Mouse (Mus musculus) forebrain, embryonic 15.5 days (tissue): ENCODE data around the gene Hoxc6. TPM values are rescaled to one million over a fixed set of nuclear protein-coding genes. Genes with fewer than 3 reads are reported as not detected.

Experiments
- ATAC-seq: fragments of 200-750 bp; cut with Nextera tagmentation; replicated peaks from 2 replicates; pipeline ENCODE4 v1.8.0; 2017; ENCODE audit warnings: mild to moderate bottlenecking, moderate TSS enrichment, moderate library complexity
- H3K27ac ChIP-seq: fragments of 300-500 bp; sonication (generic); replicated peaks from 2 replicates; pipeline ENCODE4 v1.5.1; 2015; ENCODE audit warnings: mild to moderate bottlenecking, inconsistent platforms
- H3K27me3 ChIP-seq: fragments of 300-500 bp; sonication (generic); 2 replicates; pipeline ENCODE4 v1.6.1; 2015; ENCODE audit warnings: inconsistent platforms
- H3K36me3 ChIP-seq: fragments of 300-500 bp; sonication (generic); 2 replicates; pipeline ENCODE4 v1.6.1; 2015; ENCODE audit warnings: mild to moderate bottlenecking, inconsistent platforms
- H3K4me1 ChIP-seq: fragments of 300-500 bp; sonication (generic); 2 replicates; pipeline ENCODE4 v1.6.1; 2015; ENCODE audit warnings: inconsistent platforms
- H3K4me2 ChIP-seq: fragments of 300-500 bp; sonication (generic); replicated peaks from 2 replicates; pipeline ENCODE4 v1.6.1; 2015; ENCODE audit warnings: mild to moderate bottlenecking, inconsistent platforms
- H3K4me3 ChIP-seq: fragments of 300-500 bp; sonication (generic); 2 replicates; pipeline ENCODE4 v1.5.1; 2015; ENCODE audit warnings: mild to moderate bottlenecking, inconsistent platforms
- H3K9ac ChIP-seq: fragments of 300-500 bp; sonication (generic); replicated peaks from 2 replicates; pipeline ENCODE4 v1.6.1; 2015; ENCODE audit warnings: mild to moderate bottlenecking, inconsistent platforms
- H3K9me3 ChIP-seq: fragments of 300-500 bp; sonication (generic); 2 replicates; pipeline ENCODE4 v1.6.1; 2016; ENCODE audit warnings: inconsistent platforms
- WGBS: fragments of 180-500 bp; shearing (Covaris S2); methylation state at CpG from one replicate; pipeline ENCODE4 v1.1.7; 2015; ENCODE audit warnings: mixed read lengths; 5-methylcytosine and 5-hydroxymethylcytosine counted together
- polyA plus RNA-seq: library from polyadenylated mRNA; unstranded; fragments of >200 nt; fragmentation: Nextera tagmentation; extraction: Ambion mirVana; gene quantifications from 2 replicates; pipeline ENCODE4 v1.2.1, GENCODE M21; 2015

Hoxc6 gene
- polyA plus RNA-seq, 1 experiment from 2014 or later: not detected

DNA sequence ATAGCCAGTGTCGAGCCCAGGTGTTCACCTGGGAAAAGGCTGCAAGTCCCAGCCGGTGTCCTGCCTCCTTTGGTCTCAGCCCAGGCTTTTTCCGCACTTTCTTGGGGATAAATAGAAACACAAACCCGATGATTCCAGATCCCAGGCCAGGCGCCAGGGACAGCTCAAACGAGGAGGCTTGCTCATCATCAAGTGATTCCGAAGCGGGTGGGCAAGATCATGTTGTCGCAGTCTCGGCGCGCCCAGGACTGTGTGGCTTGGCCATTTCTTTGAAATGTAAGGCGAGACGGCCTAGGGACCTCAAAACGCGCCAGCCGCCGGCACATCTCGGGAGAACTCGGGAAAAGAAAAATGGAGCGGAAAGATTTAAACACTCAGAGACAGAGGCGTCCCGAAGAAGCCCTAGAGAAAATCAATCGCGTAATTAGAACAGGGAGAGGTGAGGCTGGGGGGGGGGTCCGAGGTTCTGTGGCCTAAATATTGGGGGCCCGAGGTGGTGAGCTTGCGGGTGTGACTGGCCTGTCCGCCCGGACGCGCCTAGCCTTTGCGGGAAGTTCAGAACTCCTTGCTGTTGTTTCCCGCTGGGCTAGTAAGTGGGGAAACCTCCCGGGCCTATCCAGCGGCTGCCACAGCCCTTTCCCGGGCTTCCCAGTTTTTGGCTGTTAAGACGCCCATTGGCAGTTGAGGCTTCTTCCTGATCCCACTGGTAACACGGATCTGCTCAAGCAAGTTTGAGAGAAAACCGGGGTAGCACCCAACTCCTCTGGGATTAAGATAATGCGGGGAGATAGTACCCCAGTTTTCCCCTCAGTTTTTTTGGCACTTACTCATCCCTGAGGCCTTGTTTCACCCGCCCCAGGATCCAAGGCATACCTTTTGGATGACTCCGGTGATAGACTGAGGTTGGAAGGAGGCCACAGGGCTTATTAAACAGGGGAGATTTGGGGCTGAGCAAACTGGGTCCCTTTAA lies 29.5 kb downstream of the Hoxc6 start:
- no peaks in the 10 kb centered on the region for H3K4me1 ChIP-seq
- no peaks in the 10 kb centered on the region for H3K36me3 ChIP-seq
- no peak overlapping the region for H3K4me2 ChIP-seq
- no peak overlapping the region for H3K4me3 ChIP-seq
- under 1% methylated on average over 43 of the region's 43 CpGs for WGBS
- no peak overlapping the region for H3K27ac ChIP-seq
- no peaks in the 10 kb centered on the region for H3K9me3 ChIP-seq
- no peak overlapping the region for H3K9ac ChIP-seq
- H3K27me3 ChIP-seq: peaks cover 98% of the 10 kb centered on the region
- no peak for ATAC-seq

DNA sequence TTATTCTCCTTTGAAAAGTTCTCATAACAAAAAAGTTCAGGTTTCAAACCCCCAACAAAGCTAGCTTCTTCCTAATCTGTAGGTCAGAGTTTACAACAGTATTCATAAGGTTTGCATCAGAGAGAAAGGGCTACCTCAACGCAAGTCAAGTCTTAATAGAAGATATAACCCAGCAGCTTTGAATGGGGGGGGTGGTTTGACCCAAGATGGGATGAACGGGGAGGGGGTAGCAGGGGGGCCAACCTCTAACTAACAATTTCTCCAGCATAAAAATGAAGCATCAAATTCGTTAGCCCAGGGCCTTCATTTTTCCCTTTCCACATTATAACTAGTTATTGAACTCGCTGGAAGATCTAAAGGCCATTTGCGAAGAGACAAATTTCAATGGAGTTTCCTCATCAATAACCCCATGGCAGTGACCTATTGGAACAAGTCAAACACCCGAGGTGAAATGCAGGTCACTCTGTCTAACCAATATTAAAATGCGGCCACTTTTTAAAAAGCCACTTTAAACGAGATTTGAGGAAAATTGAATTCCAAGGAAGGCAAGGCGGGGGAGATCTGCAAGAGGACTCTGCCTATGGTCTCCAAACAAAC lies 31.0 kb downstream of the Hoxc6 start:
- H3K4me2 ChIP-seq: no peak overlapping the region
- no peak for ATAC-seq
- WGBS: 5% methylated on average over 9 of the region's 9 CpGs
- no peak overlapping the region for H3K4me3 ChIP-seq
- H3K27me3 ChIP-seq: peaks cover 98% of the 10 kb centered on the region
- no peaks in the 10 kb centered on the region for H3K36me3 ChIP-seq
- H3K9me3 ChIP-seq: no peaks in the 10 kb centered on the region
- H3K27ac ChIP-seq: no peak overlapping the region
- no peak overlapping the region for H3K9ac ChIP-seq
- H3K4me1 ChIP-seq: no peaks in the 10 kb centered on the region

DNA sequence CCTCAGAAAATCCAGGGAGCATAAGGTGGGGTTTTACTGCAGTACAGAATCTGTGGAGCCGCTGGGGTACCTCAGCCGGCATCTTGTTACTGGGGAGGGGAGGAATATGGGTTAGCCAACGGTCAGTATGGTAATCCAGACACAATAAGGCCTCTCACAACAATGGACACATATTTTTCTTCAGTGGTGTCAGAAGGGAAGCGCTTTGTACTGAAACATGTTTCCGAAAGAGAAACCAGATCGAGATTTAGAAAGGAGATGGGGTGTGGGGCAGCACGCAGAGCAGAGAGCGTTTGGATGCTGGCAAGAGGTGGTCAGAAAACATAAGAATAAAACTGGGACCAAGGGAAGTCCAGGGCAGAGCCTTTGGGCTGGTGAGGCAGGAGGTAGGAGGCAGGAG lies 32.1 kb downstream of the Hoxc6 start:
- Histone ChIP-seq H3K27ac (no peak overlapping the region), H3K36me3 (no peaks in the 10 kb centered on the region), H3K4me3 (no peak overlapping the region), H3K9me3 (no peaks in the 10 kb centered on the region), H3K9ac (no peak overlapping the region), H3K4me2 (no peak overlapping the region), H3K4me1 (peaks cover 7% of the 10 kb centered on the region; the same call in 1 of the 2 replicates), H3K27me3 (peaks cover 98% of the 10 kb centered on the region)
- no peak for ATAC-seq
- WGBS: 2% methylated on average over 8 of the region's 8 CpGs

DNA sequence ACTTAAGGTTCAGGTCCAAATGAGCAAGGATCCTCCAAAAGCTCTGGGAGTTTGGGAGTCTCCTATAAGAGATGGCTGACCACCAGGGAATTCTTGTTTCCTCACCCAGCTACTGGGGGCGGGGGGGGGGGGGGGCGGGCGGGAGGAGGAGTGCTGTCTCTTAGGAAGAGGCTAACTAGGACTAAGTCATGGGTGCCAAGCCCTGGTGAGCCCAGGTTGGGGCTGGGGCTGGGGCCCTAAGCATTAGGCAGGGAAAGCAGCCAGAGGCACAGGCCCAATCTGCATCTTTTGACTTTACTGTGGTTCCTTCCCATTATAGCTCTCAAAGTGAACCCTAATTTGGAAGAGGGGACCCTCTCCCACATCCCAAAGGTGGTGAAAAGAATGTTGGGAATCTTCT lies 34.1 kb downstream of the Hoxc6 start:
- no peak overlapping the region for H3K27ac ChIP-seq
- no peak overlapping the region for H3K9ac ChIP-seq
- no peaks in the 10 kb centered on the region for H3K9me3 ChIP-seq
- 0% methylated on average over 2 of the region's 3 CpGs for WGBS
- no peak for ATAC-seq
- H3K4me3 ChIP-seq: no peak overlapping the region
- no peaks in the 10 kb centered on the region for H3K36me3 ChIP-seq
- H3K4me2 ChIP-seq: no peak overlapping the region
- H3K27me3 ChIP-seq: peaks cover 97% of the 10 kb centered on the region
- H3K4me1 ChIP-seq: peaks cover 7% of the 10 kb centered on the region; the same call in 1 of the 2 replicates

DNA sequence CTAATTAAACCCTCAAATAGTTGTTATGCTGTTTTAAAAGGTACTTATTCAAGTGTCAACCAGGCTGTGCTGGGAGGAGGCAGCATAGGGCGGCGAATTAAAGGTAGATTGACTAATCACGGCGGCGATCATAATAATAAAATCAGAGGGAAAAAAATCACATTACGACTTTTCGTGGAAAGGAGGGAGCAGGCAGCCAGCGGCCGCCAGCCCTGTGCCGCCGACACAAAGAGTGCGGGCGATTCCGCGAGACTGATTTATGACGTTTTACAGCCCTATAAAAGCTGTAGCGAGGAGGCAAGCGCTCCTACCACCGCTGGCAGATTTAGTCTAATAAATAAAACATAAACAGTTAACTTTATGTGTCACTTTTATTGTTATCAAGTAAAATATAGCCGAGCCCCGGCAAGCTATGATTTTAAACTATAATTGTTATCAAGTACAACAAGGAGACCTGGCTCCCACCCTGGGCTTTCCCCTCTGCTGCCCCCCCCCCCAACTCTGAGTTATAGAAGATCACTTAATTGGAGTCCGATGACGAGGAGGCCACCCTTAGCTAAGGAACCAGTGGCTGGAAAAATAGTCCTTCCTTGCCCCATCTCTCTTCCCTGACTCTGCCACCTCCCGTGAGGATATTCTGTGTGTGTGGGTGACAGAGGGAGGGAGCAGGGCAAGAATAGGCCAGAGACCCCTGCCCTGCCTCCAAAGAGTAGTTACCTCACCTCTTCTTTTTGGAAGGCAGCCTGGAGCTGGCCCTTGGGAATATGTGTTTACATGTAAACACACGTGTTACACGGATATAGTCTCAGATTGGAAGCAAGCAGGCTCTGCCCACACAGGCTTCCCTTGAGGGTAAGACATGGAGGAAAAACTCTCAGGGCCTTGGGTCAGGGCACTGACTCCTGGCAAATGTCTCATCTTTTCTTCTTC lies 34.9 kb downstream of the Hoxc6 start:
- H3K27me3 ChIP-seq: peaks cover 97% of the 10 kb centered on the region
- no peaks in the 10 kb centered on the region for H3K36me3 ChIP-seq
- H3K27ac ChIP-seq: no peak overlapping the region
- H3K4me3 ChIP-seq: no peak overlapping the region
- under 1% methylated on average over 26 of the region's 26 CpGs for WGBS
- no peak for ATAC-seq
- H3K4me2 ChIP-seq: no peak overlapping the region
- H3K9me3 ChIP-seq: no peaks in the 10 kb centered on the region
- peaks cover 7% of the 10 kb centered on the region; the same call in 1 of the 2 replicates for H3K4me1 ChIP-seq
- no peak overlapping the region for H3K9ac ChIP-seq

DNA sequence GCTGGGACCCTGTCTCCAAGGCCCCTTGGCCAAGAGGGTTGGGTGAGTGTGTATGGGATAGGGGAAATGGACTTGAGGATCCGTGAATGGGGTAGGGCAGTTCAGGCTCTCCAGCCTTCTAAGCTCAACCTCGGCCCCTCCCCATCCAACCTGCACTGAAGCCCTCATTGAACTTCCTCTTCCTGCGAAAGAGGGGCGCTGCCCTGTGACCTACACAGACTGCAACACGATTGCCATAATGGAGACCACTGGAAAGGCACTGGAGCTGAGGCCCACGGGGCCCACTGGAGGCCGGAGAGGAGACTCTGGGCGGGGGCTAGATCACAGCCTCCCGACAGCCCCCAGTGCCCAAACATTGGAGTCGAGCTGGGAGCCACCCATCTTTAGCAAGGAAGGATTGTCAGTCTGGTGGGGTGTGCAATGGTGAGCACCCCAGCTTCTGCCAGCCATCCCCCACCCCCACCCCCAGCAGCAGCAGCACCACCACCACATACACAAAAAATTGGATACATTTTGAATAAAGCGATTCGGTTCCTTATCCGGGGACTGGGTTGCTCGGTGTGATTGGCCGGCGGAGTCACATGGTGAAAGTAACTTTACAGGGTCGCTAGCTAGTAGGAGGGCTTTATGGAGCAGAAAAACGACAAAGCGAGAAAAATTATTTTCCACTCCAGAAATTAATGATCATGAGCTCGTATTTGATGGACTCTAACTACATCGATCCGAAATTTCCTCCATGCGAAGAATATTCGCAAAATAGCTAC lies 36.2 kb downstream of the Hoxc6 start:
- no peak overlapping the region for H3K27ac ChIP-seq
- H3K4me2 ChIP-seq: no peak overlapping the region
- no peak overlapping the region for H3K4me3 ChIP-seq
- H3K9me3 ChIP-seq: no peaks in the 10 kb centered on the region
- H3K9ac ChIP-seq: no peak overlapping the region
- H3K27me3 ChIP-seq: peaks cover 97% of the 10 kb centered on the region
- no peak for ATAC-seq
- H3K36me3 ChIP-seq: no peaks in the 10 kb centered on the region
- H3K4me1 ChIP-seq: peaks cover 7% of the 10 kb centered on the region; the same call in 1 of the 2 replicates
- 2% methylated on average over 24 of the region's 24 CpGs for WGBS

DNA sequence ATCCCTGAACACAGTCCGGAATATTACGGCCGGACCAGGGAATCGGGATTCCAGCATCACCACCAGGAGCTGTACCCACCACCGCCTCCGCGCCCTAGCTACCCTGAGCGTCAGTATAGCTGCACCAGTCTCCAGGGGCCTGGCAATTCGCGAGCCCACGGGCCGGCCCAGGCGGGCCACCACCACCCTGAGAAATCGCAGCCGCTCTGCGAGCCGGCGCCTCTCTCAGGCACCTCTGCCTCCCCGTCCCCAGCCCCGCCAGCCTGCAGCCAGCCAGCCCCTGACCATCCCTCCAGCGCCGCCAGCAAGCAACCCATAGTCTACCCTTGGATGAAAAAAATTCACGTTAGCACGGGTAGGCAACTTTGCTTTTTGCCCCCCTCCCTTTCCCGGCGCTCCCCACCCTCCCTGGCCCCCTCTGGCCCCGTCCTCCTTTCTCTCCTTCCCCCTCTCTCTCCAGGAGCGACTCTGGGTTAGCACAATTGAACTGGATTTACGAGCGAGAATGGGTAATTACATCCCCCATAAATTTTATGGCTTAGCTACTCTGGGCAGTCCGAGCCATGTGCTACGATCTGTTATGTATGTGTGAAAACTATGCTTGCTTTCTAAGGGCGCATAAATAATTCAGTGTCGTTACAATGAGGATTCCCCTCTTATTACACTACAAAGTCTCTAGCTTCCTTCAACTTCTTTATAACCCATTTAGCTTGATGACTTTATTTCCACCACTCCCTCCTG lies 36.9 kb downstream of the Hoxc6 start:
- Histone ChIP-seq H3K27me3 (peaks cover 97% of the 10 kb centered on the region), H3K9me3 (no peaks in the 10 kb centered on the region), H3K27ac (no peak overlapping the region), H3K4me3 (no peak overlapping the region), H3K4me1 (peaks cover 7% of the 10 kb centered on the region; the same call in 1 of the 2 replicates), H3K36me3 (no peaks in the 10 kb centered on the region), H3K9ac (no peak overlapping the region), H3K4me2 (no peak overlapping the region)
- 1% methylated on average over 34 of the region's 34 CpGs for WGBS
- no peak for ATAC-seq

DNA sequence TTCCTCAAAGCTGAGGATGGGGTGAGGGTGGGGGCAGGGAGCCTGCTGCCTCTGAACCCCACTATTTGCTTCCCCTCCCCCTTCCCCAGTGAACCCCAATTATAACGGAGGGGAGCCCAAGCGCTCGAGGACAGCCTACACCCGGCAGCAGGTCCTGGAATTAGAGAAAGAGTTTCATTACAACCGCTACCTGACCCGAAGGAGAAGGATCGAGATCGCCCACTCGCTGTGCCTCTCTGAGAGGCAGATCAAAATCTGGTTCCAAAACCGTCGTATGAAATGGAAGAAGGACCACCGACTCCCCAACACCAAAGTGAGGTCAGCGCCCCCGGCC lies 37.5 kb downstream of the Hoxc6 start:
- no peak overlapping the region for H3K27ac ChIP-seq
- H3K4me3 ChIP-seq: no peak overlapping the region
- peaks cover 7% of the 10 kb centered on the region; the same call in 1 of the 2 replicates for H3K4me1 ChIP-seq
- WGBS: 0% methylated on average over 14 of the region's 14 CpGs
- H3K27me3 ChIP-seq: peaks cover 97% of the 10 kb centered on the region
- H3K4me2 ChIP-seq: no peak overlapping the region
- no peak overlapping the region for H3K9ac ChIP-seq
- no peaks in the 10 kb centered on the region for H3K9me3 ChIP-seq
- no peaks in the 10 kb centered on the region for H3K36me3 ChIP-seq
- ATAC-seq: no peak

DNA sequence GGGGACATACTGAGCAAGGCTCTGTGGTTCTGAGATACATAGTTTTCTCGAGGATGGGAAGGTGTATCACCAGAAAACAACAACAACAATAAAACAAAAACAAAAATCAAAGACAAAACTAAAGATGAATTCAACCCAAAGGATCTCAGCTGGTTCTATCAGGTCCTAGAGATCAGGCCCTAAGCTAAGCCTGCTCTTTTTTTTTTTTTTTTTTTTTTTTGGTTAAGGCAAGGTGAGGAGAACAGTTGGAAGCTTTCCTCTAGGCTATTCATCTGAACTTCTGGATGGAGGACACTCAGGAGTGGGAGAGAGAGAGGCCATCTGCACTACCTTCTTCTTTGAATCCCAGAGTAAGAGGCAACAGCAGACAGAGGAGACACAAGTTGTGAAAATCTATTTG lies 39.5 kb downstream of the Hoxc6 start:
- no peak overlapping the region for H3K4me3 ChIP-seq
- no peaks in the 10 kb centered on the region for H3K36me3 ChIP-seq
- no peak overlapping the region for H3K27ac ChIP-seq
- H3K9ac ChIP-seq: no peak overlapping the region
- H3K4me2 ChIP-seq: no peak overlapping the region
- 13% methylated on average over 1 of the region's 1 CpGs for WGBS
- H3K4me1 ChIP-seq: peaks cover 7% of the 10 kb centered on the region; the same call in 1 of the 2 replicates
- H3K27me3 ChIP-seq: peaks cover 97% of the 10 kb centered on the region
- H3K9me3 ChIP-seq: no peaks in the 10 kb centered on the region
- ATAC-seq: no peak

DNA sequence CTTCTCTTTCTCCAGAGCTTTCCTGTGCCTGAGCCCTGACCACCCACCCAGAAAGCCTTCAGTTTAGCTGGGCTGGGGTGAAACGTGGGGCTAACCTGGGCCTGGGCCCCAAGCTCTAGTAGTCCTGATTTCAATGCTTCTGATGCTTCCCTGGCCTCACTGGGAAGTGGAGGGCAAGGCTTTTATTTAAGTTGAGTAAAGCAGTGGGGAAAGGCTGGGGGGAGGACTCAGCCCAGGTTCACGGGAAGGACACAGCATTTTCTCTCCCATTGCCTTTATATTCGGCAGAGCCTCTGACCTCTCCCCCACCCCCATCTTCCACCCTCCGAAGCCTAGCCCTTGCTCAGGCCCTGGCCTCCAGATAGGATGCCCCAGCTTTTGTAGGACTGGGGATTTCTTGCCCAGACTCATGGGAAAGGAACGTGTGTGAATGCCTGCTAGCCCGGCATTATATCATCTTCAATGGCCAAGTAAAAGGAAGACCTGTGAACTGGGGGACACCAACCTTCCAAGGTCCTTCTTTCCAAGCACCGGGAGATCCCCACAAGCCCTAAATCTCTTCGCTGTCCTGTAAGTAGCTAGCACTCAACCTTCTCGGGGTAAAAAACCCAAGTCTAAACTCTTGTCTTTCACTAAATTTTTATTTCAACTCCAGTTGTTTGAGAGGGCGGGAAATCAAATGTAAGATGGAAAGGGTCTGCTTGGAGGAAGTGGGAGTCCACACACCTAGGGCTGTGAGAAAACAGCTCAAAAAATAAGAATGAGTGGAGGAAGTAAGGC lies 40.8 kb downstream of the Hoxc6 start:
- Histone ChIP-seq H3K4me1 (peaks cover 7% of the 10 kb centered on the region; the same call in 1 of the 2 replicates), H3K9me3 (no peaks in the 10 kb centered on the region), H3K9ac (no peak overlapping the region), H3K36me3 (no peaks in the 10 kb centered on the region), H3K4me3 (no peak overlapping the region), H3K4me2 (no peak overlapping the region), H3K27me3 (peaks cover 99% of the 10 kb centered on the region), H3K27ac (no peak overlapping the region)
- no peak for ATAC-seq
- 7% methylated on average over 10 of the region's 10 CpGs for WGBS
